Mouse (Mus musculus): ENCODE results near the gene Rhbdf2. TPM values are rescaled to one million over a fixed set of nuclear protein-coding genes. Genes with fewer than 3 reads are reported as not detected.
"Not testable (repeated sequence)": the region's sequence is repeated elsewhere in the genome, so short reads cannot be mapped to it uniquely, and the experiment has no call there.

Rhbdf2 gene
- polyA plus RNA-seq, 1 experiment from 2014 or later, result 1.7 TPM

GRCm38 (mm10) chr11:116641168-116641567 lies 14.3 kb upstream of the Rhbdf2 start:
- Histone ChIP-seq H3K27ac (ENCODE audit: low read depth, low read length) (no peak overlapping the region), H3K36me3 (ENCODE audit: control insufficient read depth, insufficient read depth, low read length) (no peaks in the 10 kb centered on the region), H3K4me2 (ENCODE audit: low read length) (no peak overlapping the region), H3K9me3 (ENCODE audit: control insufficient read depth, low read length) (no peaks in the 10 kb centered on the region), H3K9ac (ENCODE audit: low read depth, low read length) (no peak overlapping the region), H3K4me3 (ENCODE audit: low read length) (no peak overlapping the region), H3K4me1 (ENCODE audit: control insufficient read depth, insufficient read depth, low read depth, low read length) (peaks cover 15% of the 10 kb centered on the region), H3K27me3 (replicated peaks; ENCODE audit: control insufficient read depth, insufficient read depth, low read length) (no peaks in the 10 kb centered on the region)
- no peak for ATAC-seq
- WGBS, result 52% methylated on average over 5 of the region's 5 CpGs

DNA sequence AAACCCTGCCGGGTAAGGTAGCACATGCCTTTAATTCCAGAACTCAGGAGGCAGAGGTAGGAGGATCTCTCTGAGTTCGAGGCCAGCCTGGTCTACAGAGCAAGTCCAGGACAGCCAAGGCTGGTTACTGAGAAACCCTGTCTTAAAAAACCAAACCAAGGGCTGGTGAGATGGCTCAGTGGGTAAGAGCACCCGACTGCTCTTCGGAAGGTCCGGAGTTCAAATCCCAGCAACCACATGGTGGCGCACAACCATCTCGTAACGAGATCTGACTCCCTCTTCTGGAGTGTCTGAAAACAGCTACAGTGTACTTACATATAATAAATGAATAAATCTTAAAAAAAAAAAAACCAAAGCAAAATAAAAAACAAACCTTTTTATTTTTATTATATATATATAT lies 9.8 kb upstream of the Rhbdf2 start:
- H3K9ac ChIP-seq (ENCODE audit: low read depth, low read length); H3K9me3 ChIP-seq (ENCODE audit: control insufficient read depth, low read length); H3K4me1 ChIP-seq (ENCODE audit: control insufficient read depth, insufficient read depth, low read depth, low read length); H3K27ac ChIP-seq (ENCODE audit: low read depth, low read length); H3K4me2 ChIP-seq (ENCODE audit: low read length); H3K36me3 ChIP-seq (ENCODE audit: control insufficient read depth, insufficient read depth, low read length); H3K4me3 ChIP-seq (ENCODE audit: low read length); ATAC-seq; H3K27me3 ChIP-seq (replicated peaks; ENCODE audit: control insufficient read depth, insufficient read depth, low read length): not testable (repeated sequence)
- 71% methylated on average over 8 of the region's 8 CpGs for WGBS

DNA sequence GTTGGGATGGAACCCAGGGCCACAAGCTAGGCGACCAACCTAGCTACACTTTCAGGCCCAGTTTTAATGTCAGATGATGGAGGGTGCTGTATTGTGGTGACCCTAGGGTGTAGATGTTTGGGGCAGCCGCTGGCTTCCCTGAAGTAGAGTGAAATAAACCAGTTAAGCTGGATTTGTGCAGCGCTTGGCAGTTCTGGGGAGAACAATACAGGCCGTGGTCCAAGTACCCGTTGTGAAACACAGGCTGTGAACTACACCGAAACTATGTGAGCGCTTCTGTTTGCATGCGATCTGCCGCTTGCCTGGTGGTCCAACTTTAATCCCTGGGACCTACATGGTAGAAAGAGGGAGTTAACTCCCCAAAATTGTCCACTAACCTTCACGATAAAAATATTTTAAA lies 6.1 kb upstream of the Rhbdf2 start:
- Histone ChIP-seq H3K36me3 (ENCODE audit: control insufficient read depth, insufficient read depth, low read length) (no peaks in the 10 kb centered on the region), H3K27ac (ENCODE audit: low read depth, low read length) (no peak overlapping the region), H3K4me2 (ENCODE audit: low read length) (no peak overlapping the region), H3K9ac (ENCODE audit: low read depth, low read length) (no peak overlapping the region), H3K9me3 (ENCODE audit: control insufficient read depth, low read length) (no peaks in the 10 kb centered on the region), H3K27me3 (replicated peaks; ENCODE audit: control insufficient read depth, insufficient read depth, low read length) (no peaks in the 10 kb centered on the region), H3K4me1 (ENCODE audit: control insufficient read depth, insufficient read depth, low read depth, low read length) (no peaks in the 10 kb centered on the region), H3K4me3 (ENCODE audit: low read length) (no peak overlapping the region)
- 79% methylated on average over 10 of the region's 10 CpGs for WGBS
- no peak for ATAC-seq

- Histone ChIP-seq H3K27ac (ENCODE audit: low read depth, low read length) (no peak overlapping the region), H3K9me3 (ENCODE audit: control insufficient read depth, low read length) (no peaks in the 10 kb centered on the region), H3K4me1 (ENCODE audit: control insufficient read depth, insufficient read depth, low read depth, low read length) (no peaks in the 10 kb centered on the region), H3K4me2 (ENCODE audit: low read length) (no peak overlapping the region), H3K36me3 (ENCODE audit: control insufficient read depth, insufficient read depth, low read length) (no peaks in the 10 kb centered on the region), H3K4me3 (ENCODE audit: low read length) (no peak overlapping the region), H3K27me3 (replicated peaks; ENCODE audit: control insufficient read depth, insufficient read depth, low read length) (peaks cover under 1% of the 10 kb centered on the region), H3K9ac (ENCODE audit: low read depth, low read length) (no peak overlapping the region)
- 56% methylated on average over 12 of the region's 12 CpGs for WGBS
- no peak for ATAC-seq
Observed at GRCm38 (mm10) chr11:116630171-116630965, 3.5 kb upstream of the Rhbdf2 start.

GRCm38 (mm10) chr11:116629472-116629871 lies 2.7 kb upstream of the Rhbdf2 start:
- Histone ChIP-seq H3K27ac (ENCODE audit: low read depth, low read length) (no peak overlapping the region), H3K9ac (ENCODE audit: low read depth, low read length) (no peak overlapping the region), H3K4me1 (ENCODE audit: control insufficient read depth, insufficient read depth, low read depth, low read length) (peaks cover 4% of the 10 kb centered on the region), H3K4me2 (ENCODE audit: low read length) (no peak overlapping the region), H3K4me3 (ENCODE audit: low read length) (no peak overlapping the region), H3K27me3 (replicated peaks; ENCODE audit: control insufficient read depth, insufficient read depth, low read length) (peaks cover 10% of the 10 kb centered on the region), H3K9me3 (ENCODE audit: control insufficient read depth, low read length) (no peaks in the 10 kb centered on the region), H3K36me3 (ENCODE audit: control insufficient read depth, insufficient read depth, low read length) (no peaks in the 10 kb centered on the region)
- no peak for ATAC-seq
- WGBS, result 84% methylated on average over 6 of the region's 6 CpGs

DNA sequence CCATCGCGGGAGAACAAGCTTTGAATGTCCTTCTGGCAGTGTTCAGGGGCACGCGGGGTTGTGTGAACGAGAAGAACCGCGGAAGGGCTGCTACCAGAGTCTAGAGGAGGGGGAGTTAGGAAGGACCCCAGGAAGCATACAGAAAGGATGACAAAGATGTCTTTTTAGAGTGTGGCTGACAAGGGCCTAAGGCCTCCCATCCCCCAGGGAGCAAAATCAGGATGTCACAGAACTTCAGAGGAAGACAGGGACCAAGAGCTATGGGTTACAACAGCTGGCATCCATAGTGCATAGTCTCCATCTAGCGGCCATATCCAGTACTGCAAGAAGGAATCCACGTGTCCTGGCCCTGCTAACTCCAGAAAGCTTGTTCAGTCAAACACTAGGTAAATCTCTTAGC lies 1.9 kb upstream of the Rhbdf2 start:
- peak; percentile 83 for ATAC-seq
- peaks cover 16% of the 10 kb centered on the region for H3K27me3 ChIP-seq (replicated peaks; ENCODE audit: control insufficient read depth, insufficient read depth, low read length)
- H3K4me2 ChIP-seq (ENCODE audit: low read length), result no peak overlapping the region
- peaks cover 11% of the 10 kb centered on the region for H3K4me1 ChIP-seq (ENCODE audit: control insufficient read depth, insufficient read depth, low read depth, low read length)
- no peak overlapping the region for H3K27ac ChIP-seq (ENCODE audit: low read depth, low read length)
- H3K4me3 ChIP-seq (ENCODE audit: low read length), result no peak overlapping the region
- no peak overlapping the region for H3K9ac ChIP-seq (ENCODE audit: low read depth, low read length)
- H3K36me3 ChIP-seq (ENCODE audit: control insufficient read depth, insufficient read depth, low read length), result no peaks in the 10 kb centered on the region
- H3K9me3 ChIP-seq (ENCODE audit: control insufficient read depth, low read length), result no peaks in the 10 kb centered on the region
- 51% methylated on average over 9 of the region's 9 CpGs for WGBS

- 42% methylated on average over 10 of the region's 10 CpGs for WGBS
Observed at GRCm38 (mm10) chr11:116627072-116628020, 527 bp upstream of the Rhbdf2 start.

GRCm38 (mm10) chr11:116625081-116626000 lies 1.5 kb downstream of the Rhbdf2 start:
- no peak overlapping the region for H3K27ac ChIP-seq (ENCODE audit: low read depth, low read length)
- H3K9me3 ChIP-seq (ENCODE audit: control insufficient read depth, low read length), result no peaks in the 10 kb centered on the region
- H3K27me3 ChIP-seq (replicated peaks; ENCODE audit: control insufficient read depth, insufficient read depth, low read length), result peaks cover 22% of the 10 kb centered on the region
- H3K9ac ChIP-seq (ENCODE audit: low read depth, low read length), result no peak overlapping the region; the same call in 1 of the 2 replicates
- 76% methylated on average over 17 of the region's 17 CpGs for WGBS
- H3K4me2 ChIP-seq (ENCODE audit: low read length), result no peak overlapping the region
- peaks cover 26% of the 10 kb centered on the region for H3K4me1 ChIP-seq (ENCODE audit: control insufficient read depth, insufficient read depth, low read depth, low read length)
- no peak overlapping the region for H3K4me3 ChIP-seq (ENCODE audit: low read length)
- no peak for ATAC-seq
- H3K36me3 ChIP-seq (ENCODE audit: control insufficient read depth, insufficient read depth, low read length), result no peaks in the 10 kb centered on the region

More at GRCm38 (mm10) chr11:116627072-116628020, 527 bp upstream of the Rhbdf2 start:
- no peaks in the 10 kb centered on the region for H3K9me3 ChIP-seq (ENCODE audit: control insufficient read depth, low read length)
- no peak overlapping the region for H3K4me2 ChIP-seq (ENCODE audit: low read length)
- ATAC-seq, result no peak
- H3K27me3 ChIP-seq (replicated peaks; ENCODE audit: control insufficient read depth, insufficient read depth, low read length), result peaks cover 22% of the 10 kb centered on the region
- H3K27ac ChIP-seq (ENCODE audit: low read depth, low read length), result no peak overlapping the region
- H3K36me3 ChIP-seq (ENCODE audit: control insufficient read depth, insufficient read depth, low read length), result no peaks in the 10 kb centered on the region
- no peak overlapping the region for H3K9ac ChIP-seq (ENCODE audit: low read depth, low read length)
- H3K4me1 ChIP-seq (ENCODE audit: control insufficient read depth, insufficient read depth, low read depth, low read length), result peaks cover 13% of the 10 kb centered on the region
- H3K4me3 ChIP-seq (ENCODE audit: low read length), result no peak overlapping the region
